Mouse (Mus musculus) B cell, adult 67 days (primary cell): Measurements from ENCODE around the gene Ttc22. TPM values are rescaled to one million over a fixed set of nuclear protein-coding genes. Genes with fewer than 3 reads are reported as not detected.

Experiments used
- total RNA-seq, 2 experiments: library from RNA; stranded (reverse); gene quantifications; 4 replicates each; pipeline ENCODE4 v1.2.4; 2023

Gene Ttc22
- total RNA-seq: not detected

GRCm38 (mm10) chr4:106622030-106622493 lies at the start of gene Ttc22:
Gene Ttc22 (plus strand): TSS chr4:106622432.

GRCm38 (mm10) chr4:106617056-106617455 lies 5.2 kb upstream of the Ttc22 start, which contains the start of gene Lexm:
Gene Lexm (minus strand): TSS chr4:106617241.

GRCm38 (mm10) chr4:106650833-106651527 lies 28.7 kb downstream of the Ttc22 start, which contains the start of gene Pars2:
Gene Pars2 (plus strand): TSS chr4:106651069.

GRCm38 (mm10) chr4:106678442-106679118 lies 56.3 kb downstream of the Ttc22 start, which contains the start of gene Ttc4:
Gene Ttc4 (minus strand): TSS chr4:106678944.

Other genes with a start within 250 kb of the Ttc22 start
- gene Pcsk9, start 158.1 kb upstream of the Ttc22 start, total RNA-seq: not detected
- not detected for gene Bsnd, start 130.1 kb upstream of the Ttc22 start, total RNA-seq
- 1 to 10 TPM; 3.0 to 3.9 TPM for gene Dhcr24, start 61.4 kb upstream of the Ttc22 start, total RNA-seq
- gene Lexm, start 5.2 kb upstream of the Ttc22 start, total RNA-seq: not detected
- gene Pars2, start 28.6 kb downstream of the Ttc22 start, total RNA-seq: 1 to 10 TPM; 5.3 to 6.8 TPM
- 10 to 100 TPM; 33.9 to 50.5 TPM for gene Ttc4, start 56.5 kb downstream of the Ttc22 start, total RNA-seq
- not detected for gene Mroh7, start 108.5 kb downstream of the Ttc22 start, total RNA-seq
- not detected for gene Fam151a, start 111.5 kb downstream of the Ttc22 start, total RNA-seq
- gene Acot11, start 182.6 kb downstream of the Ttc22 start, total RNA-seq: 1 to 10 TPM; 3.9 to 4.4 TPM